Comparison of ENCODE assay signal across 14 mouse cellular contexts in the genomic region with DNA sequence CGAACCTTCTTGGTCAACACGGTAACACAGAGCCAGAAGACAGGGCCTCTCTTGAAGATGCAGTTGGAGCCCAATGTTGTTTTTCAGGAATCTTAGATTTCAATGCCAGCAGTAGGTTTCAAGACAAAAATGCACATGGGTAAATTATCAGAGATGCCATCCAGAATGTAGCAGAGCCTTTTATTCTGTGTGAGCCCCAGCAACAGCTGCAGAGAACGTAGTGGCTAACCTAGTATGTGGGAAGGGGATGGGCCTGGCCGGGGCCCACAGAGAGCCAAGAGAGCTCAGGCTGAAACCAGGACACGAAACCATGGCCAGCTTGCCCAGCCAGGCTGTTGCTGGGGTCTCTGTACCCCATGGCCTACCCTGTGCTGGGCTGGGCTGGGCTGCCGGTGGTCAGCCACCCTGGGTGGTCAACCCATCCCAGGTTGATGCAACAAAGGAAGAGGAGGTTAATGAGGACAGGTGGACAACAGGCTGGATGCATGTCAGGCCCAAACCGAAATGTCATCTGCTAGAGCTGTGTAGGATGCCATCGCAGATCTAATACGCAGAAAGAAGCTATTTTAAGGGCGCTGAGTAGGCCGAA. TPM values are rescaled to one million over a fixed set of nuclear protein-coding genes. Genes with fewer than 3 reads are reported as not detected.
DNase-seq lines count a peak whose midpoint lies in the region; ATAC-seq and TF ChIP-seq lines count a peak whose summit lies in the region.
"Had no signal": no experiment of that assay in that cellular context is flagged by ENCODE, and none has a peak within 500 bp of the region (broad histone marks: within the 10 kb centered on the region; RNA-seq: fewer than 3 reads in every experiment).

No protein-coding gene starts in this region.

- H3K4me1 ChIP-seq in lung, adult 2 months (ENCODE audit: control insufficient read depth, insufficient read depth, low read length): no peaks in the 10 kb centered on the region
- peaks cover 27% of the 10 kb centered on the region for H3K4me1 ChIP-seq in neural tube, embryonic 13.5 days (replicated peaks)
- 0 out of 2 replicates have a peak, but pooled peaks cover 4% of the 10 kb centered on the region for H3K4me1 ChIP-seq in neural tube, embryonic 15.5 days
- no peaks in the 10 kb centered on the region; the same call in 1 of the 2 replicates for H3K4me1 ChIP-seq in forebrain, embryonic 16.5 days (replicated peaks; ENCODE audit: control insufficient read depth, insufficient read depth, low read length)

- 70% methylated on average over 11 of the region's 11 CpGs for WGBS in lung, adult 2 months
- WGBS in neural tube, embryonic 13.5 days: 73% methylated on average over 11 of the region's 11 CpGs
- WGBS in neural tube, embryonic 15.5 days: 77% methylated on average over 11 of the region's 11 CpGs
- 85% methylated on average over 11 of the region's 11 CpGs for WGBS in forebrain, embryonic 16.5 days

- no peaks in the 10 kb centered on the region for H3K9me3 ChIP-seq in neural tube, embryonic 13.5 days
- H3K9me3 ChIP-seq in neural tube, embryonic 15.5 days (replicated peaks): no peaks in the 10 kb centered on the region
- H3K9me3 ChIP-seq in forebrain, embryonic 16.5 days (ENCODE audit: control insufficient read depth, low read length): no peaks in the 10 kb centered on the region
- H3K9me3 ChIP-seq: liver, embryonic 13.5 days had no signal

- TF ChIP-seq CTCF in gastrocnemius, adult 2 months (IDR thresholded peaks at IDR 0.05): no peak
- TF ChIP-seq CTCF in lung, adult 2 months (IDR thresholded peaks at IDR 0.05; ENCODE audit: insufficient read depth, low read length): no peak

- DNase-seq in gastrocnemius, adult 2 months: no peak
- no peak for DNase-seq in gastrocnemius, postnatal 25 days
- DNase-seq in lung, adult 2 months: peak; percentile 26
- no peak for DNase-seq in lung, postnatal 25 days (ENCODE audit: low spot score)
- no peak for DNase-seq in cerebellum, postnatal 25 days
- DNase-seq: adrenal gland, postnatal 14 days; cerebellum, adult 9-10 months; kidney, adult 11 months; kidney, postnatal 10 days; liver, embryonic 13.5 days had no signal

- intact Hi-C loops in gastrocnemius, adult 2 months (cut with DNase I): loop anchor here (10.0 kb wide), 1 partner anchor 965 kb away; no protein-coding TSS in a partner anchor

- H3K4me3 ChIP-seq in gastrocnemius, adult 2 months: peak overlapping the region; percentile 25; the same call in 1 of the 2 replicates
- H3K4me3 ChIP-seq in lung, adult 2 months (replicated peaks; ENCODE audit: extremely low read depth, low read depth, low read length): no peak overlapping the region
- H3K4me3 ChIP-seq in neural tube, embryonic 13.5 days: no peak overlapping the region
- no peak overlapping the region for H3K4me3 ChIP-seq in neural tube, embryonic 15.5 days (replicated peaks)
- no peak overlapping the region for H3K4me3 ChIP-seq in forebrain, embryonic 16.5 days (replicated peaks; ENCODE audit: low read length)
- H3K4me3 ChIP-seq: liver, embryonic 13.5 days had no signal

- peaks cover 31% of the 10 kb centered on the region for H3K27me3 ChIP-seq in neural tube, embryonic 13.5 days
- peaks cover 36% of the 10 kb centered on the region for H3K27me3 ChIP-seq in neural tube, embryonic 15.5 days (replicated peaks)
- peaks cover 36% of the 10 kb centered on the region for H3K27me3 ChIP-seq in forebrain, embryonic 16.5 days (replicated peaks; ENCODE audit: control insufficient read depth, insufficient read depth, low read length)

- H3K36me3 ChIP-seq in neural tube, embryonic 13.5 days: no peaks in the 10 kb centered on the region
- H3K36me3 ChIP-seq in neural tube, embryonic 15.5 days: no peaks in the 10 kb centered on the region
- no peaks in the 10 kb centered on the region for H3K36me3 ChIP-seq in forebrain, embryonic 16.5 days (ENCODE audit: control insufficient read depth, insufficient read depth)

- H3K27ac ChIP-seq in gastrocnemius, adult 2 months: peak overlapping the region; percentile 81
- no peak overlapping the region for H3K27ac ChIP-seq in neural tube, embryonic 13.5 days (replicated peaks)
- H3K27ac ChIP-seq in neural tube, embryonic 15.5 days (replicated peaks): no peak overlapping the region
- H3K27ac ChIP-seq in forebrain, embryonic 16.5 days (ENCODE audit: low read length): no peak overlapping the region
- H3K27ac ChIP-seq: liver, embryonic 13.5 days had no signal

- ATAC-seq in neural tube, embryonic 13.5 days (ENCODE audit: low read depth): 0 out of 2 replicates have a peak, but pooled peaks have one; percentile 32
- ATAC-seq in neural tube, embryonic 15.5 days (ENCODE audit: low FRiP score): no peak
- no peak for ATAC-seq in forebrain, embryonic 16.5 days
- ATAC-seq: forebrain, embryonic 14.5 days had no signal

- H3K4me2 ChIP-seq in neural tube, embryonic 13.5 days: no peak overlapping the region
- no peak overlapping the region for H3K4me2 ChIP-seq in neural tube, embryonic 15.5 days
- no peak overlapping the region for H3K4me2 ChIP-seq in forebrain, embryonic 16.5 days (ENCODE audit: low read length)
- H3K4me2 ChIP-seq: liver, embryonic 13.5 days had no signal

- no peak overlapping the region for H3K9ac ChIP-seq in neural tube, embryonic 13.5 days
- H3K9ac ChIP-seq in neural tube, embryonic 15.5 days (replicated peaks): no peak overlapping the region
- H3K9ac ChIP-seq in forebrain, embryonic 16.5 days (replicated peaks; ENCODE audit: low read depth, low read length): no peak overlapping the region
- H3K9ac ChIP-seq: liver, embryonic 13.5 days had no signal

- TF ChIP-seq POLR2A in lung, adult 2 months (IDR thresholded peaks at IDR 0.05; ENCODE audit: borderline replicate concordance, extremely low read depth, low read depth, low read length): no peak

RNA-seq across cellular contexts. Expression of gene Irx5, which starts 7.4 kb away (rescaled TPM):
- total RNA-seq in gastrocnemius, adult 2 months (2021): not detected
- 1 to 10 TPM in 1 of 2 experiments, not detected in 1; 7.7 TPM for total RNA-seq in gastrocnemius, postnatal 25 days (2021)
- 34.3 and 43.7 TPM in 2 replicates for polyA plus RNA-seq in lung, adult 2 months (2012; rRNA removed)
- polyA plus RNA-seq in neural tube, embryonic 13.5 days (2015; fragmentation: Nextera tagmentation; extraction: Ambion mirVana): 8.5 and 9.9 TPM in 2 replicates
- polyA plus RNA-seq in neural tube, embryonic 15.5 days (2015; fragmentation: Nextera tagmentation; extraction: Ambion mirVana): 4.8 and 6.2 TPM in 2 replicates
- polyA plus RNA-seq in forebrain, embryonic 16.5 days (2015; fragmentation: Nextera tagmentation; extraction: Ambion mirVana): 0.30 and 0.45 TPM in 2 replicates
